Mouse (Mus musculus): Measurements from ENCODE around the gene Tmem248.

- no peak for TF ChIP-seq CTCF (IDR thresholded peaks at IDR 0.05)
- TF ChIP-seq POLR2A (IDR thresholded peaks at IDR 0.05; ENCODE audit: insufficient read depth, low read depth, low read length): no peak
Observed at GRCm38 (mm10) chr5:130247823-130248222, 30.9 kb downstream of the Tmem248 start.
